Mouse (Mus musculus) C2C12 (cell line): ENCODE results near the gene Gm29797.

ENCODE experiments used
- CEBPB ChIP-seq: IDR thresholded peaks from one replicate; pipeline ENCODE4 v1.6.1; 2011; ENCODE audit warnings: low read depth, mild to moderate bottlenecking, control low read depth, moderate library complexity
- CTCF ChIP-seq: IDR thresholded peaks from one replicate; pipeline ENCODE4 v1.5.1; 2011; ENCODE audit not compliant: control insufficient read depth, insufficient read depth, insufficient read length
- MAX ChIP-seq: IDR thresholded peaks from one replicate; pipeline ENCODE4 v1.6.1; 2011; ENCODE audit warnings: mild to moderate bottlenecking, control low read depth
- MYOD1 ChIP-seq: IDR thresholded peaks from one replicate; pipeline ENCODE4 v1.6.1; 2011; ENCODE audit warnings: low read depth; ENCODE audit not compliant: control insufficient read depth, insufficient read length
- MYOG ChIP-seq: IDR thresholded peaks from one replicate; pipeline ENCODE4 v1.6.1; 2011; ENCODE audit not compliant: control insufficient read depth, insufficient read length; ENCODE audit errors: extremely low read depth
- USF1 ChIP-seq: IDR thresholded peaks from one replicate; pipeline ENCODE4 v1.6.1; 2011; ENCODE audit warnings: low read depth, mild to moderate bottlenecking, control low read depth, moderate library complexity

DNA sequence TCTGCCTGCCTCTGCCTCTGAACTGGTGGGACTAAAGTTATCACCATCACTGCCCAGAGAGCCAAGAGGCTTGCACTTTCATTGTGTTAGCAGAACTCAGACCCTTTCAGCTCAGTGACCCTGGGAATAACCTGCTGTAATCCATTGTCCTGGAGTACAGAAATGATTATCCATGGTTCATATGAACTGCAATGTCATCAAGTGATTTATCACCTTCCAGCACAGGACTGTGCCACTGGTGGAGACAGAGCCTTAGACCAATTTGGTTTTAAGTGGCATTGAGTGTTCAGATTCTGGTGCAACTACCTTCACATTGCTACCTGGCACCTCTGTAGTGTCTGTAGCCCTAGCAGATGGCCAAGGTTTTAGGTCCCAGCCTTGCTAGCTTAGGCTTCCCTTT is 3.8 kb upstream of the Gm29797 start:
- TF ChIP-seq USF1 (no peak), MYOD1 (no peak), CTCF (no peak), MAX (no peak), CEBPB (no peak), MYOG (no peak)
